Mouse (Mus musculus): ENCODE results near the gene Sec31a. TPM values are rescaled to one million over a fixed set of nuclear protein-coding genes. Genes with fewer than 3 reads are reported as not detected.

The Sec31a gene
- total and polyA plus RNA-seq, 3 experiments: 153 to 326 (median 237) TPM

DNA sequence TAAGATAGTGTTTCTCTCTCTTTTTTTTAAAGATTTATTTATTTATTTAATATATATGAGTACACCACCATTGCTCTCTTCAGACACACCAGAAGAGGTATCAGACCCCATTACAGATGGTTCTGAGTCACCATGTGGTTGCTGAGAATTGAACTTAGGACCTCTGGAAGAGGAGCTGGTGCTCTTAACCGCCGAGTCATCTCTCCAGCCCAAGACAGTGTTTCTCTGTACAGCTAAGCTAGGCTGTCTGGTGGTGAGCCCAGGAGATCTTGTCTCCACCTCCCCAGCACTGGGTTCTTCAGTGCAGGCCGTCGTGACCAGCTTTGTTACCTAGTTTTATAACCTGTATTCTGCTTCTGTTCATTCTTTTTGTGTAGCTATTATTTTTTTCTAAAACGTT, 5.8 kb downstream of the Sec31a start:
- no peak for DNase-seq

DNA sequence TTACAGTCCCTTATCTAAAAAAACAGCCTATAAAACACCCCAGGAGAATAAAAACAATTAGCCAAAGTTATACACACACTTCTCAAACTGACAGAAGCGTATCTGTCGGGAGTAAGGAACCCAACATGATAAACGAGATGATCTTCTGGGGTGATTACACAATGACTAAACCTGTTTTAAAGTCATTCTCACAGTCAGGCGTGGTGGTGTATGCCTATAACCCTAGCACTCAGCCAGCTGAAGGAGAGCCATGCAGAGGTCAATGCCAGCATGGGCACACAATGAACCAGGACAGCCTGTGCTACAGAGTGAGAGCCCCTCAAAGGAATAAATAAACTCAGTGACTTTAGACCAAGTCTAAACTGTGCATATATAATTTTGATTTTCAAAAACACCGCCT, 7.5 kb downstream of the Sec31a start:
- no peak for DNase-seq

DNA sequence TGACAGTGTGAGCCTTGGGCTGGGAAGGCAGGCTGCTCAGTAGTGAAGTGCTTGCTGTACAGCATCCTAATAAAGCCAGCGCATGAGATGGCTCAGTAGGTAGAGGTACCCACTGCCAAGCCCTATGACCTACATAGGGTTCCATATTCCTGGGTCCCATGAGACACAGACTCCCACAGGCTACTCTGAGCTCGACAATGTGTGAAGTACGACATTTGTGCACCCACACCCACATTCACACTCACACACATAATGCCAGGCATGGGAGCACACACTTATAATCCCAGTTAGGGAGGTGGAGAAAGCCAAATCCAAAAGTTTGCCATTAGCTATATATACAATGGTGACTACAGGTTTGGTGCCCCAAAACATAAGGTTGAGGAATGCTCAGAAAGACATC, 19.3 kb downstream of the Sec31a start:
- no peak for DNase-seq

DNA sequence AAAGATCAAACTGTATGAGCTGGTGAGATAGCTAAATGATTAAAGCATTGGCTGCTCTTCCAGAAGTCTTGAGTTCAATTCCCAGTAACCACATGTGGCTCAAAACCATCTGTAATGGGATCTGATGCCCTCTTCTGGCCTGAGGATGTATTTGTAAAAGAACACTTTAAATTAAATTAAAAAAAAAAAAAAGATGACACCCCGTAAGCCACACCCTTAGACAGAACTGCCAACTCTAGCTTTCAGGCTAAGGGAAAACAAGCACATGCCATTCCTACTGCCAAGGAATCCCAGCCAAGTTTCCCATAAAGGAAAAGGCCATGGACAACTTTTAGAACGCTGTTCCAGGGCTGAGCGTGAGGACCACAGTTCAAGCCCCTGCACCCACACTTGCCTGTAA, 22.4 kb downstream of the Sec31a start:
- no peak for DNase-seq

DNA sequence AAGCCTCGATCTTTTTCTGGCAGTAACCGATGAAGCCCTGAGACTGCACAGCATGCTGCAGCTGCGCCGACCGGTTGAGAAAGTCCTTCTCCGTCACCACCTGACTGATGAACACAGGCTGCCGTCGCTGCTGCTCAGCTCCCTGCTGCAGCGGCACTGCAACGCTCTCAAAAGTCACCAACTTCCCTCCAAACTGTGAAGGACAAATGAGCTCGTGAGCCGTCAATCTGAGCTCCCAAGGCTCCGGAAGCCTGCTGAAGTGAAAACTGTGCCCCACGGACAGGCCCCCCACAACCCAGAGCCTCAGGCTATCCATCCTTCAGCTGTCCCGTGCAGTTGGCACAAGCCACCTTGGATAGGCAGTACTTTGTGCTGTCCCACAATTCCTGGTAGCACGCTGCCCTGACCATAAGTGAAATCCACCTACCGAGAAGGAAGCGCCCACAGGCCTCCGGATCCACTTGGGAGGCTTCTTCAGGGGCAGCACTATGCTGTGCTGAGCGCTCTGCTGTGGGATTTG, 23.5 kb downstream of the Sec31a start:
- DNase-seq: peak; percentile 67

DNA sequence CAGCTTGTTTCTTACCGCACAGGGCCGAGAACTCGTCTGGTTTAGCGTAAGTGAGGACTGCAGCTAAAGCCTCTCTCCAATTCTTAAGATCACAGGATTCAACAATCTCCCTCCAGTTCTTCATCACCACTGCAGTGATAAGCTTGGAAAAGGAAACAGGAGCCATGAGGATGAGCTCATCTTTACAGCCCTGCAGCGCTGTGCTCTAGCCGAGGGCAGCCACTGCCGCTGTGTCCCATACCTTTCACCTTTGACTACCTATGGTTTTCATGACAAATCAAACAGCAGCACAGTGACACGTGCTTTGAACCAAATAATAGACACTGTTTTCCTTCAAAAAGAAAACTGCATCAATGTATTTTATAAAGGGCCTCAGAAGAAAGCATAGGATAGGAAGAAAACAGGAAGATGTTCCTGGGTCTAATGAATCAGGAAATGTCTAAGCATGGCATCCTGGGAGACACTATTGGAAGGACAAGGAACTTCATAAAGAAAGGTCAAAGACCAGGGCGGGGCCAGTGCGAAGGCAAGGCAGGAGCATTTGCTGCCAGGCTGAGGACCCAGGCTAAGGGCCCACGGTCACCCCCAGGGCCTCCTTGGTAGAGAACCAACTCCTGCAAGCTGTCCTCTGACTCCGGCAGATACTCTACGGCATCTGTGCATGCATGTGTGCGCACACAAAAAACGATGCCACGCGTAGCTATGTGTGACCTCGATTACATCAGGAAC, 32.1 kb downstream of the Sec31a start:
- DNase-seq: no peak

DNA sequence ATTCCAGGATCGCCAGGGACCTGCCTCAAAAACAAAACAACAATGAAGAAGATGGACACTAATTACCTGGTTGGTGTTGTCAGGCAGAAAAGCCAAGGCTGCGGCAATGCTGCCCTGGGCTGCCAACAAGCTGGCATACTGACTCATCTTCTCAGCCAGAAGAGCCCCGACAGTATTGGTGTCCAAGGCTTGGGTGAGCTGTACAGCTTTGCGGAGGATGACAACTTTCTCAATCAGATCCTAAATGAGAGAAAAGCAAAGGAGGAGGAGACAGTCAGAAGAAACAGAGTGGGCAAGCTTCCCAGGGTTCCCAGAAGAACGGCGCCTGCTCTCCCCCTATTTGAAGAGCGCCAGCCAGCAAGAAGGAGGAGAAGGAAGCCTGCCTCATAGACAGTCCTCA, 34.9 kb downstream of the Sec31a start:
- DNase-seq: peak; percentile 61

DNA sequence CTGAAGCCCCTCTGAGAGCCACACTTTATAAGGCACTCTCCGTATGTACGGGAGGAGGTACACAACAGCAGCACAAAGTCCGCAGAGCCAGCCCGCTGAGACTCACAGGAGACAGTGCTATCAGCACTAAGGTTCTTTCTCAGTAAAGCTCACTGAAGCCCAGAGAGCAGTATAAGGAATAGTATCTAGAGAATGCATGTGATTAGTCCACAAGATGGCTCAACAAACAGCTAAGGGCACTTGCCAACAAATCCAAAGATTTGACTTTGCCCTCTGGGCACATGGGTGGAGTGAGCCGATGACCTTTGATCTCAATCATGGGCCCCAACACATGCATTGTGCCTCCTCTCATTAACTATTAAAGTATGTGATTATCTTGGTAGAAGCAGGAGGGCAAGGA, 35.8 kb downstream of the Sec31a start:
- no peak for DNase-seq

DNA sequence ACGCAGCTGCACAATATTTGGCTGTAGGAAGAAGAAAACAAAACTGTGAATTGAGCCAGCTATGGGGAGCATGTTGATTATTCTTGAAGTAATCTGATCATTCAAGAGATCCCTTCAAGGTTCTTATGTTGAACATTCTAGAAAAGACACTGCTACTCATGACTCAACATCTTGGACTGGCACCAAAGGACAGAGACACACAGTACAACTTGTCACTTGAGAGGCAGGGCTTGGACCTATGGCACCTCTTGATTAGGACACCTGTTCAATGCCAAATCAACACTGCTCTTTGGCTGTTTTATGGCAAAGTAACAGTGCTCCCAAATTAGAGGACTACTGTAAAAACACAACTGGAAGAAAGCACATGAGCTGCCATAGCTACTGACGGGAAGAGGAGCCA, 37.1 kb downstream of the Sec31a start:
- DNase-seq: peak; percentile 63

DNA sequence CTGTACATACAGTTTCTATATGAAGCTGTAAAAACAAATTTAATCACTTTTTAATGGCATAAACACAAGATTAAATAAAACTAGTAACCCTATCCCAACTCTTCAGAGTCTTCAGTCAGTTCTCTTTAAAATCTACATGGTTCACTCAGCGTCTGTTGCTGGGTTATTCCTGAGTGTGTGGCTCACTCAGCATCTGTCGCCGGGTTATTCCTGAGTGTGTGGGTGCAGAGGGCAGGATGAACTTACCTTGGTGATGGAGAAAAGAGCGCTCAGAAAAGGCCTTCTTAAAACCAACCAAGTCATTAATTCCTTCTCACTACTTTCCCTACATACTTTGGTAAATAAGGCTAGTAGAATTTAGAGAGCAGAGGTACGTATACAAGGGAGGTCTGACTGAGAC, 37.8 kb downstream of the Sec31a start:
- no peak for DNase-seq

DNA sequence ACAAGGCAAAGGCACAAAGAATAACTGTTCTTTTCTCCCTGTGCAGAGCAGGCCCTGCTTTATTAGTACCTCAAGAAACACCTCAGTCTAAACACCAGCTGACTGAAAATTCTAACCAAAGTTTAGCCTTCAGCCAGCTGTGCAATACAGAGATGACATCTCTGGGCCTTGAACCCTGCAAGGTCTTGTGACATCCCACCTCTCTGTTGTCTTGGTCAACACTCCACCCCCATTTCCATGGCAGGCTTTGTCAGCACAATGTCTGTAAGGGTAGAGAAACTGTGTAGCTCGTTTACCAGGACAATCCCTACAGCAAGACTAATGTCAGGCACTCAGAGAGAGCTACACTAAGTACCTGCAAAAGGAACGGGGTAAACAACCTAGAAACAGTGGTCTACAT, 38.7 kb downstream of the Sec31a start:
- peak; percentile 64 for DNase-seq

DNA sequence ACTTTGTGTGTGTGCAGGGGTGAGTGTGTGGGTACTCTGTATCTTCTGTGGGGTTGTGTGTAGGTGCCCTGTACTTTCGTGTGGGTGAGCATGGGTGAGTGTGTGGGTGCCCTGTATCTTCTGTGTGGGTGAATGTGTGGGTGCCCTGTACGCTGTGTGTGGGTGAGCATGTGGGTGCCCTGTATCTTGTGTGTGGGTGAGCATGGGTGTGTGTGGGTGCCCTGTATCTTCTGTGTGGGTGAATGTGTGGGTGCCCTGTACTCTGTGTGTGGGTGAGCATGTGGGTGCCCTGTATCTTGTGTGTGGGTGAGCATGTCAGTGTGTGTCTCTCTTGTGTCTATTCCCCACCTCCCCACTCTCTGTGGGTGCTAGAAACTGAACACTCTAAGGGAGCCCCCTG, 41.3 kb downstream of the Sec31a start:
- no peak for DNase-seq

DNA sequence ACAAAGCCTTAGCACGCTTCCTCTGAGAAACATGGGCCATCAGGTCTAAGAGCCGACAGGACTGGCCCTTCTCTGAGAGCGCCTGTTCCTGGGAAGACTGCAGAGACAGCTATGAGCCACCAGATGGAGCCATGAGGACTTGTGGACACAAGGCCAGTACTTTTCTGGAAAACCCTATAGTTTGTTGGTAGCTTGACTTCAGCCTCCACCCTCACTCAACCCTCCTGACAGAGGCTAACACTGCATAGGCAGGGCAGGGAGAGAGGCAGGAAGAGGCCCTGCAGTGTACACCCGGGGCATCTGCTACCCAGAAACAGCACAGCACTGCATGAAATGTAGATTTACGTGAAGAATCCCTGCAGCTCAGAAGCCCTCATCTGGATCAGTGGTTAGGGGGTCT, 42.1 kb downstream of the Sec31a start:
- DNase-seq: peak; percentile 40

DNA sequence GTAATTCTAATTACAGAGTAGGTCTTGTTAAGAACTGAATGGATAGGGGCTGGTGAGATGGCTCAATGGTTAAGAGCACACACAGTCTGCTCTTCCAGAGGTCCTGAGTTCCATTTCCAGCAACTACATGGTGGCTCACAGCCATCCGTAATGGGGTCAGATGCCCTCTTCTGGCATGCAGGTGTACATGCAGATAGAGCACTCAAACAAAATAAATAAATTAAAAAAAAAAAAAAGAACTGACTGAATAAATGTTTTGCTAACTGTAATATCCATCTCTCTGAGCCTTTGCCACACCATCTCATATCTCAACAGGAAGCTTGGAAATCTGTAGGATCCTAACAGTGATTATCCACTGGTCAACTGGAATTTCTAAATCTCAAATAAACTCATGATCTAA, 45.1 kb downstream of the Sec31a start:
- DNase-seq: no peak

DNA sequence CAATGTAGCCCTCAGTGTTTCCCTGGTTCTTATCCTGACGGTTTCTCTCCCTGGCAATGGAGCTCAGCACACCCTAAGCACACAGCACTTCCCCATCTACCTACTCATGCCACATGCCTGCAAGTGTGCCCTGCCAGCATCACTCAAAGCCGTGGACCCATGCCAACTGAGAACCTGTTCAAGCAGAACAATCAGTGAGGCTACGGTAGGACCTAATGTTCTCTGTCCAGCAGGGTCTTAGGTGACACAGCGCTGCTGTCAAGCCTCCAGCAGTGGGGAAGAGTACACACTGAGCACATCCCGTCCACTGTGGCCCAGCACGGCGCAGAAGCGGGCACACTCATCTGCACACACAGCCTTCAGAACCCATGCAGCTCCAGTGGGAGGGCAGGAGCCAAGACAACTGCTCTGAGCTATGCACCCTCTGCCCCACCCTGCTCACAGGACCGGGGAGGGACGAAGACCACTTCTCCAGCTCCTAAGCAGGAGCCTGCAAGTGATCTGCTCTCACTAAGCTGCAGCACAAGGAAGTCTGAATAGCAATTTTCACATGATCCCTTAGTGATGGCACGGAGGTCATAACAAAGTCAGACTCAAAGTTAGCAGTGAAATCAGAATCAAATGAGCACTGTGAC, 46.1 kb downstream of the Sec31a start:
- DNase-seq: no peak

DNA sequence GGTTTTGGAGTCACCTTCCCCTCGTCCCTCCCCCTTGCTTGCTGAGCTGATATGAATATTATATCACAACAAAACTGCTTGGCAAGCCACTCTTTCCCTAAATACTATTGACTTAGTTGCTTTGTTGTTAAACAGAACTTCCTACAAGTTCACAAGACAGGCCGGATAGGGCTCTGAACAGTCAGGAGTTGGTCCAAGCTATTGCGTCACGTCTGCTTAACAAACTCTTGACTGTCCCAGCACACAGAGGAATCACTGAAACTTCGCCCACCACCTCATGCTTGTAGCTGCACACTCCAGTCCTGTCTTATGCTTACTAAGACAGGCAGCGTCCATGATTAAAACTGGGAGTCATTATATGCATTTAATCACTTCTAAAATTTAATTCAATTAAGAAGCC, 46.9 kb downstream of the Sec31a start:
- DNase-seq: no peak

DNA sequence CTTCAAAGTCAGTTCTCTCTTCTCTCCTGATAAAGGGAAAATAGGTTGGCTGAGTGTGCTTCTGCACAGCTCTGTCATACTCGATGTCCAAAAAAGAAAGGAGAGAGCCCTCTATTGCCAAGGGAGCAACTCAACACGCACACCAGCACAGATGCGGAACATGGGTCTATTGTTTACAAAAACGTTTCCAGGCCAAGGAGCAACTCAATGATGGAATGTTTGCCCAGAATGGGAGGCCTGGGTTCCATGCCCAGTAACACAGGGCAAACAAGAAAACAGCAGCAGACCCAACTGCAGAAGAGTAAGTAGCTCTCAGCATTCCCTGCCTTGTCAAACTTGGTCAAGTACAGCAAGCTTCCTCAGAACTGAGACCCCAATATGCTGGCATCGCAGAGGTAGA, 47.5 kb downstream of the Sec31a start:
- DNase-seq: no peak

DNA sequence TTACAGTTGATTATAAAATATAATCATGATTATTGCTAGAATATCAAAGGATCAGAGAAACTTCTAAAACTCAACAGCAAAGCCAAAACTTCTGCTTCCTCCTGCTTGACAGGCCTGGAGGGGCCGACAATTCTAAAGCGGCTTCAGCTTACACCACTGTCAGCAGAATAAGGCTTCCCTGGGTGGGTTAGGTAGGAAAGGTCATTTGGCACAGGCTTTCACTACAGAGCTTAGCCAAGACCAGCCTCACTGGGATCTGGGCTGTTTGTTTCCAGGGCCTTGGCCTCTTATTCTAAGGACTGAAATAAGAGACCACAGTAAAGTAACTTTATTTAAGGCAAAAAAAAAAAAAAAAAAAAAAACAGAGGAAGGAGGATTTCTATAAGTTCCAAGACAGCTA, 49.0 kb downstream of the Sec31a start:
- no peak for DNase-seq

DNA sequence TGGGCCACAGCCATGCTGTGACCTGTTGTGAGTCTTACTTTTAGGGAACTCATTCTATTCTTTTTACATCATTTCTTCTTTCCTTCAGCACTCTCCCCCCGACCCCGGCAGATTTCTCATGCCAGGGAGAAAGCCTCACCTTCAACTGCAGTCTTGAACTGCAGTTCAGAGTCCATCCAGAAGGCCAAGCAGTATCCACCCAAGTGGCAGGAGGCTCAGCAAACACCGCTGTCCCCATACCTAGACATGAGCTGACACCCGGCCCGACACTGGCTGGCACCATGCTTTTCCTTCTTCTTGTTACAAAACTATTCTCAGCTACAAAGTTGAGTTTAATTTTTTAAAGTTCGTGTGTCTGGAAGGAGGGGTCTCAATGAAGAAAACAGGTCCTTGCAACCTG, 55.7 kb downstream of the Sec31a start:
- no peak for DNase-seq

DNA sequence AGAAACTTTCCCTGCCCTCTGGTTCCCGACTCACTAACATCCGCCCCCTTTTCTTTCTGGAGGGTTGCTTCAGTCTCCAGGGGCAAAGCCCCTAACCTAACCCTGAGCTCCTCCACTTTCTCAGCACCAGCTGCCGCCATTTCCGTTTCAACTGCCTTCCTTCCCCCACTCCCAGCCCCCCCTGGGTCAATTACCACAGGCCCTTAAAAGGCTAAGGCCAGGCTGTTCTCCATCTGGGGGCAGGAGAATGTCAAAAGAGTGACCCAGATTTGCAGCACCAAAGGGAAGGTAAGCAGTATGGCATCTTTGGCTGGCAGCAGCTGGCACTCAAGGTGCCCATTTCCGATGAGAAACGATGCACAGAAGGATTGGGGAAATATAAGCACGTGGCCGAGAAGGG, 57.7 kb downstream of the Sec31a start:
- no peak for DNase-seq

DNA sequence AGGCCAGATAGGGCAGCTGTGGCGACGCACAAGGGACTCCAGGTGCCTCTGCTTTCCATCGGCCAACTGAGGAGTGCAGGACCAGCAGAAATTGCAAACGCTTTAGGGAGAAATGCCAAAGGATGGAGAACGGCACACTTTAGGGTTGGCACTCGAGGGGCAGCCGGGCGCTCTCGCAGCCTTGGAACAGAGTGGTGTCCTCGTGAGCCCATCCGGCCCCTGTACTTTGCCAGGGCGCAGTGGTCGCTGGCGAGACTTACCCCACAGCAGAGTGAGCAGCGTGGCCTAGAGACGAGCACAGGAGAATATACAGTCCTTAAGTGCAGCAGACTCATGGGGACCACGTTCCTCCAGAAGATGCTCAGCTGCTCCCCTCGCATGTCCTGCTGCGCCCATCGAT, 61.4 kb downstream of the Sec31a start:
- DNase-seq: no peak

DNA sequence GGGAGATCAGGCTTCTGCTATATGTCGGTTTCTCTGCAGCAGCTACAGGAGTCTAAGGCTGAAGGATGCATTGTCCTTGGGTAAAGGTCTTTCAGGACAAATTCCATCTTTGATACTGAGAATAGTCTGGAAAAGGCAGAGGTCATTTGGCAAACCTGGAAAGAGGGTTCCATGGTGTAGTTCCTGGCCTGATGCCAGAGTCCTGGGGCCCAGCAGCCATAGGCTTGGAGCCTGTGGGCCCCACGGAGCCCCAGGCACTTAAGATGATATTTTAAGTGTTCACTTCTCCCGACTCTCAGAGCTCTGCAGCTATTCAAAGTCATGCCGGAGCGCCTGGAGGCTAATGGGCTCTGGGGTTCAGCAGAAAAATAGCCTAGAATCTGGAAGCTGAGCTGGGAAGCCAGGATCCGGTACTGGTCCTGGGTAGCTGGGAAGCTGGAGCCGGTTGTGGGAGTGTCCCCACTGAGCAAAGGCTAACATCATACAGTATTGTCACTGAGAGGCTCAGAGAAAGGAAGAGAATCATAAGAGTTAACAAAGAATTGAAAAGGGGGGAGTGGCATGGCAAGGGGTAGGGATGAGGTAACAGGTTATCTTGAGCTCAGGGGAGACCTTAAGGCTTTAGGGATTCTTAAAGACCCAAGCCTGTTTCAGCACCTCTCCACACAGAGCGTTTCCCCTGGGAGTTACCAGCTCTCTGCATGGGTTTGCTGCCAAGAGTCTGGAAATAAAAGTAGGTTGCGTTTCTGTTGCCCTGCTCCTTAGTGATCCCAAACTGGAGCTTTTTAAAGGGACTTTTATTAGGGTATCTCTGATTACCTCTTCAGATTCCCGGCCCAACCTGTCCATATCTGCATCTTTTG, 62.8 kb downstream of the Sec31a start:
- DNase-seq: no peak

DNA sequence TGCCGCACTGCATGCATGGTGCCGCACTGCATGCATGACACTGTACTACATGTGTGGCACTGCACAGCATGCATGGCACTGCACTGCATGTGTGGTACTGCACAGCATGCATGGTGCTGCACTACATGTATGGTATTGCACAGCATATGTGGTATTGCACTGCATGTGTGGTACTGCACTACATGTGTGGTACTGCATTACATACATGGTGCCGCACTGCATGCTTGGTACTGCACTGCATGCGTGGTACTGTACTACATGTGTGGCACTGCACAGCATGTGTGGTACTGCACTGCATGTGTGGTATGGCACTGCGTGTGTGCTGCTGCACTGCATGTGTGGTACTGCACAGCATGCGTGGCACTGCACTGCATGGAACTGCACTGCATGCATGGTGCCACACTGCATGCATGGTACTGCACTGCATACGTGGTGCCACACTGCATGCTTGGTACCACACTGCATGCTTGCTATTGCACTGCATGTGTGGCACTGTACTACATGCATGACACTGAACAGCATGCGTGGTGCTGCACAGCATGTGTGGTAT, 65.1 kb downstream of the Sec31a start:
- DNase-seq: no peak

All from adrenal gland, adult 2 months (tissue).